Mouse (Mus musculus): ENCODE results near the gene Glb1l. TPM values are rescaled to one million over a fixed set of nuclear protein-coding genes. Genes with fewer than 3 reads are reported as not detected.
"Not testable (repeated sequence)": the region's sequence is repeated elsewhere in the genome, so short reads cannot be mapped to it uniquely, and the experiment has no call there.

The Glb1l gene
- polyA plus RNA-seq, 1 experiment from 2014 or later = 20.3 TPM

DNA sequence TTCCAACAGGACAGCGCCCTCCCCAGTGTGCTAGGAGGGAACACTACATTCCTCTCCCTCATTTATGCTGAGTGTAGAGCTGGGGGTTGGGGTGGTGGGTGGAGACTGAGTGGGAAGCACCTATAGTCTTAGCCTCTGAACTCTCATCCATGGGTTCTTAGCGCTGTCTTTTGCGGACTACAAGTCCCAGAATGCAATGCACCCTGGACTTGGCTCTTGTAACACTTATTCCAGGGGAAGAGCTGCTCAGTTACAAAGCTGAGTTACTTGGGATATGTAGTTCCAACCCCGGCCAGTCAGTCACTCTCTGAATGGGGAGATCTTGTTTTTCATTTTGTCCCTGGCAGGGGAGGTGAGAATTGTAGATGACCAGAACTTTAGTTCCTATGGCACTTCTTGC is 34.2 kb upstream of the Glb1l start:
- 24% methylated on average over 4 of the region's 4 CpGs for WGBS
- H3K27me3 ChIP-seq = no peaks in the 10 kb centered on the region

DNA sequence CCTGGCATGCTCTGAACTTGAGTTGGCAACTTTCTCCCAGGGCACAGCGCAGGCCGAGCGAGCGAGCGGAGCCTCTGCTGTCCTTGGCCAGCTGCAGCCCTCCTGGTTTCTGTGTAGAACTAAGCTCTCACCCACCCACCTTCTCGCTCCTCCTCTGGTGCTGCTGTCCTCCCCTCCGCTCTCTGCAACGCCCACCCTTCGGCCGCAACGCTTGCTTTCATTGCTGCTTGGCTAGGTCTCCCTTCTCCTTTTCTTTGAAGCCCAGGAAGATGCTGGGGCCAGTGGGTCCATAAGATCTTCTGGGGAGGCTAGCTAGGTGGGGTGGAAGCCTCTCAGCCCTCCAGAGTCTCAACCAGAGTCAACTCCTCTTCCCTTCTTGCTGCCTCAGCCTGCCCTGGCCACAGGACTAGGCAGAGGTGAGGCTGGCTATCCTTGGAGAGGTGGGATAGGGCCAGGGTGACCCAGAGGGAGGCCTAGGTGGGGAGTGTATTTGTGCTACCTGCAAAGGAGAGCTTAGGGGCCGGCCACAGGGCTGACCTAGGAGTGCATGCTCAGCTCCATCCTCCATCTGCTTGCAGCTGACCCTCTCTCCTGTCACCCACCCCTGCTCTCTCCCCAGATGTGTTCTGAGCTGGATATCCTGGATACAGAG is 33.7 kb upstream of the Glb1l start:
- Histone ChIP-seq H3K36me3 (peaks cover 21% of the 10 kb centered on the region), H3K4me2 (no peak overlapping the region), H3K9ac (no peak overlapping the region), H3K27ac (replicated peaks) (no peak overlapping the region), H3K4me3 (no peak overlapping the region), H3K4me1 (replicated peaks) (no peaks in the 10 kb centered on the region; the same call in 1 of the 2 replicates), H3K9me3 (no peaks in the 10 kb centered on the region), H3K27me3 (no peaks in the 10 kb centered on the region)
- WGBS = 88% methylated on average over 12 of the region's 12 CpGs
- ATAC-seq (ENCODE audit: low FRiP score, low read depth) = 0 out of 2 replicates have a peak, but pooled peaks have one; percentile 31

More for the DNA sequence above, 34.2 kb upstream of the Glb1l start:
- H3K4me1 ChIP-seq (replicated peaks) = no peaks in the 10 kb centered on the region; the same call in 1 of the 2 replicates
- no peak overlapping the region for H3K4me2 ChIP-seq
- ATAC-seq (ENCODE audit: low FRiP score, low read depth) = peak; percentile 74
- H3K9me3 ChIP-seq = no peaks in the 10 kb centered on the region
- peaks cover 17% of the 10 kb centered on the region for H3K36me3 ChIP-seq
- no peak overlapping the region for H3K9ac ChIP-seq
- H3K4me3 ChIP-seq = no peak overlapping the region
- H3K27ac ChIP-seq (replicated peaks) = no peak overlapping the region

DNA sequence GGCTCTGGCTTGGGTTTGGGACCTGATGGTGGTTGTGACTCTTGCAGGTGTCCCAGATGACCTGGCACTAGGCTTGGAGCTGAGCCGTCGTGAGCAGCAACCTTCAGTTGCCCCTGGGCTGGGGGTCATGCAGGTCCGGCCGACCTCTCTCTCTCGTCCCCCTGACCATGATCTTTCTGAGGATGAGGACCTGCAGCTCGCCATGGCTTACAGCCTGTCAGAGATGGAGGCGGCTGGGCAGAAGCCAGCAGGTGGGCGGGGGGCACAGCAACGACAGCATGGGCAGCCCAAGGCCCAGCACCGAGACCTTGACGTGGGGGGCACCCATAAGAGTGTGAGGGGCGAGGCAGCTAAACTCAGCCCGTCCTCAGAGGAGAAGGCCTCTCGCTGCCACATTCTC is 32.8 kb upstream of the Glb1l start:
- H3K36me3 ChIP-seq = peaks cover 21% of the 10 kb centered on the region
- no peak overlapping the region for H3K9ac ChIP-seq
- H3K4me1 ChIP-seq (replicated peaks) = no peaks in the 10 kb centered on the region; the same call in 1 of the 2 replicates
- 90% methylated on average over 14 of the region's 14 CpGs for WGBS
- no peaks in the 10 kb centered on the region for H3K27me3 ChIP-seq
- H3K27ac ChIP-seq (replicated peaks) = no peak overlapping the region
- H3K4me2 ChIP-seq = no peak overlapping the region
- H3K9me3 ChIP-seq = no peaks in the 10 kb centered on the region
- no peak overlapping the region for H3K4me3 ChIP-seq
- ATAC-seq (ENCODE audit: low FRiP score, low read depth) = no peak

GRCm38 (mm10) chr1:75239591-75239990 is 29.0 kb upstream of the Glb1l start:
- Histone ChIP-seq H3K9ac (no peak overlapping the region), H3K4me1 (replicated peaks) (peaks cover 18% of the 10 kb centered on the region), H3K9me3 (no peaks in the 10 kb centered on the region), H3K4me2 (no peak overlapping the region), H3K27ac (replicated peaks) (no peak overlapping the region), H3K4me3 (no peak overlapping the region), H3K36me3 (peaks cover 21% of the 10 kb centered on the region), H3K27me3 (no peaks in the 10 kb centered on the region)
- WGBS = 81% methylated on average over 10 of the region's 10 CpGs
- no peak for ATAC-seq (ENCODE audit: low FRiP score, low read depth)

DNA sequence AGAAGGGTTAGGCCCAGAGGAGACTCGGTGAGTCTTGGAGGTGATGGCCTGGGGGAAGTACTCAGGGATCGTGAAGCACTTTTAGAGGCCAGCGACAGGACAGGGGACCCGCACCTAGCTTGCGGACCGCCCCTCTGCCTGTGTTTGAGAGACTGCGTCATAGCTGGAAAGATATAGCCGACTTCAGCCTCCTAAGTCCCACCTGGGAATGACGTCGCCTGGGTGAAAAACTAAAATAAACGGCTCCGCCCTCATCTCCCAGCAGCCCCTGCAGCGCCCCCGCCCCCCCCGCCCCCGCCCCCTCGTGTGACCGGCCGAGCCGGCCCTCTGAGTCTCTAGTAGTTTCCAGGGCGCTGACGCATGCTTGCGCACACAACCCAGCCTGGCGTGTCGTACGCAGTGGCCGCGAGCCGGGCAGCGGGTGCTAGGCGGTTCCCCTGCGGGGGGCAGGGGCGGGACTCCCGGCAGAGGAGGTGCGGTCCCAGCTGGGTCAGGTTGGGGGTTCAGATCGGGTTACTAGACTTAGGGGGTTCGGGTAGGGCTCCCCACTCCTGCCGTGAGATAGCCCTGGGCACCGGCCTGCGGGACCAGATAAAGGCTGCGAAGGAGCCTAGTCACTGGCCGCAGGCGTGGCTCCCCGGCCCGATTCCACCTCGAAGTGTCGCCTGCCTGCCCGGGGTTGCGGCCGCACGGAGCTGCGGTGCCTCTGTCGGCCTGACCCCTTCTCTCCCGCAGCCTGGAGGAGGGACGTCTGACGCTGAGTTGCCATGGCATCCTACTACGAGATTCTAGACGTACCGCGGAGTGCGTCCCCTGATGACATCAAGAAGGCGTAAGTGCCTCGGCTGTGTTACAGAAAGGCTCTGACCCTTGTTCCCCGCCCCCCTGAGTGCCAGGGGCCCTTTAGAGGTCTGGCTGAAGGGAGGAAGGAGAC is 25.8 kb upstream of the Glb1l start, which contains the start of gene Dnajb2:
Dnajb2 (plus strand) TSS at position 290 of the 934 bp plus-strand sequence.
- Histone ChIP-seq H3K27me3 (no peaks in the 10 kb centered on the region), H3K4me3 (peak within 1 kb of the TSS; percentile 81), H3K4me2 (peak within 1 kb of the TSS; percentile 92), H3K9ac (peak within 1 kb of the TSS; percentile 88), H3K4me1 (replicated peaks) (peaks cover 20% of the 10 kb centered on the region), H3K36me3 (peaks cover 10% of the 10 kb centered on the region; the same call in 1 of the 2 replicates), H3K27ac (replicated peaks) (peak within 1 kb of the TSS; percentile 91), H3K9me3 (no peaks in the 10 kb centered on the region)
- peak; percentile 90 for ATAC-seq (ENCODE audit: low FRiP score, low read depth)
- under 1% methylated on average over 62 of the region's 64 CpGs for WGBS

DNA sequence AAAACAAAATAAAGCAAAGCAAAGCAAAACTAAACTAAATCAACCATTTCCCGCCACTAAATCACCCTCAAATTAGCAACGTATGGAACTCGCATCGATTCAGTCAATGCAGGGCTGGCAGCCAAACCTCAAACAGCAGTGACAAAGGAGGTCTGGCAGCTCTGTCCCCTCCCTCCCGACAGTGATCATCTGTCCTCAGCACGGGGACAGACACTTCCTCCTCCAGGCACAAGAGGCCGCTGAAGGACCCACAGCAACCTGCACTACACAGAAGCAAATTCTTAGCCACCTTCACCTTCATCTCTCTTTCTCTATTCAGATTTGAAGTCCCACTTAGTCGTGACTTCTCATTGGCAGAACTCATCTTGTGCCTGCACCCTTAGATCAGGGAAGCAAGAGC is 24.0 kb upstream of the Glb1l start:
- ATAC-seq (ENCODE audit: low FRiP score, low read depth) = peak; percentile 51; the same call in 1 of the 2 replicates
- H3K9ac ChIP-seq = no peak overlapping the region
- no peaks in the 10 kb centered on the region for H3K9me3 ChIP-seq
- H3K4me1 ChIP-seq (replicated peaks) = peaks cover 20% of the 10 kb centered on the region
- H3K27me3 ChIP-seq = no peaks in the 10 kb centered on the region
- H3K4me2 ChIP-seq = peak overlapping the region; percentile 8; the same call in 1 of the 2 replicates
- H3K27ac ChIP-seq (replicated peaks) = no peak overlapping the region
- peaks cover 2% of the 10 kb centered on the region; the same call in 1 of the 2 replicates for H3K36me3 ChIP-seq
- no peak overlapping the region for H3K4me3 ChIP-seq
- WGBS = 2% methylated on average over 8 of the region's 8 CpGs

DNA sequence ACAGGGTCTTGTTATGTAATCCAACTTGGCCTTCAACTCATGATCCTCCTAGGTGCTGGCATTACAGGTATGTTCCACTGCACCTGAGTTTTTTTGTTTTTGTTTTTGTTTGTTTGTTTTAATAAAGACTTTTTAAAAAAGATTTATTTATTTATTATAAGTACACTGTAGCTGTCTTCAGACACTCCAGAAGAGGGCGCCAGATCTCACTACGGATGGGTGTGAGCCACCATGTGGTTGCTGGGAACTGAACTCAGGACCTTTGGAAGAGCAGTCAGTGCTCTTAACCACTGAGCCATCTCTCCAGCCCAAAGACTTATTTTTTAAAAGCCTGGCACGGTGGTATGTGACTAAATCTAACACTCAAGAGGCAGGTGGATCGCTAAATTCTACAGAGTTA is 21.9 kb upstream of the Glb1l start:
- 70% methylated on average over 4 of the region's 4 CpGs for whole genome bisulfite sequencing

GRCm38 (mm10) chr1:75231664-75232152 is 21.1 kb upstream of the Glb1l start, which contains the start of gene A630095N17Rik:
Gene A630095N17Rik (minus strand): TSS chr1:75232102.
- no peak within 1 kb of the TSS for H3K4me3 ChIP-seq

More for the DNA sequence above, 21.9 kb upstream of the Glb1l start:
- peaks cover 19% of the 10 kb centered on the region for H3K4me1 ChIP-seq (replicated peaks)
- H3K4me2 ChIP-seq; ATAC-seq (ENCODE audit: low FRiP score, low read depth); H3K36me3 ChIP-seq; H3K27ac ChIP-seq (replicated peaks); H3K9me3 ChIP-seq; H3K9ac ChIP-seq; H3K4me3 ChIP-seq; H3K27me3 ChIP-seq: not testable (repeated sequence)

GRCm38 (mm10) chr1:75231224-75231623 is 20.6 kb upstream of the Glb1l start:
- no peak overlapping the region for H3K27ac ChIP-seq (replicated peaks)
- 87% methylated on average over 4 of the region's 4 CpGs for WGBS
- no peak overlapping the region for H3K4me3 ChIP-seq
- peaks cover 10% of the 10 kb centered on the region; the same call in 1 of the 2 replicates for H3K4me1 ChIP-seq (replicated peaks)
- H3K27me3 ChIP-seq = 0 out of 2 replicates have a peak, but pooled peaks cover 3% of the 10 kb centered on the region
- H3K9me3 ChIP-seq = no peaks in the 10 kb centered on the region
- no peak for ATAC-seq (ENCODE audit: low FRiP score, low read depth)
- no peak overlapping the region for H3K4me2 ChIP-seq
- H3K9ac ChIP-seq = no peak overlapping the region
- no peaks in the 10 kb centered on the region for H3K36me3 ChIP-seq

More at GRCm38 (mm10) chr1:75231664-75232152, 21.1 kb upstream of the Glb1l start, which contains the start of gene A630095N17Rik:
- Histone ChIP-seq H3K36me3 (no peaks in the 10 kb centered on the region), H3K27me3 (0 out of 2 replicates have a peak, but pooled peaks cover 3% of the 10 kb centered on the region), H3K4me1 (replicated peaks) (peaks cover 11% of the 10 kb centered on the region; the same call in 1 of the 2 replicates), H3K4me2 (no peak within 1 kb of the TSS), H3K9ac (no peak within 1 kb of the TSS), H3K9me3 (no peaks in the 10 kb centered on the region), H3K27ac (replicated peaks) (no peak within 1 kb of the TSS)
- WGBS = 83% methylated on average over 5 of the region's 5 CpGs
- no peak for ATAC-seq (ENCODE audit: low FRiP score, low read depth)

GRCm38 (mm10) chr1:75230335-75230994 is 19.9 kb upstream of the Glb1l start:
- Histone ChIP-seq H3K27me3 (0 out of 2 replicates have a peak, but pooled peaks cover 3% of the 10 kb centered on the region), H3K9me3 (no peaks in the 10 kb centered on the region), H3K4me2 (no peak overlapping the region), H3K36me3 (no peaks in the 10 kb centered on the region), H3K27ac (replicated peaks) (no peak overlapping the region), H3K4me3 (no peak overlapping the region), H3K9ac (no peak overlapping the region), H3K4me1 (replicated peaks) (peaks cover 7% of the 10 kb centered on the region; the same call in 1 of the 2 replicates)
- ATAC-seq (ENCODE audit: low FRiP score, low read depth) = no peak
- 81% methylated on average over 7 of the region's 7 CpGs for WGBS

- 71% methylated on average over 4 of the region's 4 CpGs for WGBS
- Histone ChIP-seq H3K4me3 (no peak overlapping the region), H3K9ac (no peak overlapping the region), H3K27me3 (0 out of 2 replicates have a peak, but pooled peaks cover 3% of the 10 kb centered on the region), H3K36me3 (no peaks in the 10 kb centered on the region), H3K4me1 (replicated peaks) (no peaks in the 10 kb centered on the region), H3K9me3 (no peaks in the 10 kb centered on the region), H3K4me2 (no peak overlapping the region), H3K27ac (replicated peaks) (no peak overlapping the region)
- no peak for ATAC-seq (ENCODE audit: low FRiP score, low read depth)
Observed at GRCm38 (mm10) chr1:75229158-75229557, 18.5 kb upstream of the Glb1l start.

All from hindbrain, embryonic 15.5 days (tissue).